Mouse (Mus musculus) v-Abl transformed pro-B cells (cell line): ENCODE data around the gene Mrpl33.

Source experiments
- in situ Hi-C, 2 experiments: fragments of 400-800 bp; cut with MboI; formaldehyde crosslinking; loops; one replicate each; pipeline ENCODE4 v1.15.1; 2025; ENCODE audit not compliant: unreplicated experiment in 2 of 2

Mrpl33 gene

DNA sequence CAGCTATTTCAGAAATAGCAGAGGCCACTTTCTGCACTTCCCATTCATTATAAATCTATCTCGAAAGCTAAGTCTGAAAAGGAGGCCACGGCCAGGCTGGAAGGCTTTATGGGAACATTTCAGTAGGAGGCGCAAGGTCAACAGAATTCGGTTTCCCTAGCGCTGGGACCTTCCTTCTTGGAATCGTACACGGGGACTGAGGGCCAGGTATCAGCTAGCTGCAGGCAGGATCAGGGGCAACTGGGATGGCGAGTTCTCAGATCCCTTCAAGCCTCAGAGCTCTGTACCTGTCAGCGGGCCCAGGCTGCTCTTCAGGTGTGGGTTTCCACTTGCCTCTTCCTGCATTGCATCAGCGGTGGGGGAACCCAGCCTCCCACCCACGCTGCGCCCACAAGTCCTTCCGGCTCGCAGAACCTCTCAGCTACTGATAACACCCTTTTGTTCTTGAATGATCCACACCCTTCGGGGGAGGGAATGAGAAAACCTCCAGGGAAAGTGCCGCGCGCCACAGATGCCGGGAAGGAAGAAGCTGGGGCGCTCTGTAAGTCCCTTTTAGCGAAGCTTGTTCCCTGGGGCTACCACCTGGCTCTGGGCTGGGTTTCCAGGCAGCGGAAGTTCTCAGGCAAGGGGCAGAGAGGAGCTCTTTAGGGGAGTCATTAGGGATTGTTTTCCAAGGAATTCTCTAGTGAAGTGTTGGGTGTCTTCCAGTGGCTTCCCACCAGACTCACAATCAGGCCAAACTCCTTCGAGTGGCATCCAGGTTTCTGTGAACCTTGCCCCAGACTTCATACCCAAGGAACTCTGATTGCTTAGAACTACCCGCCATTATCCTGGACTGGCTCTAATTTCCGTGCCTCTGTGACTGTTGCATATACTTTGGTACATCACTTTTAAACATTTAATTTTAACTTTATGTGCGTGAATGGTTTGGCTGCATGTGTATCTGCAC, at the start of gene Mrpl33:
Mrpl33 (plus strand) TSS at position 455 of the 949 bp plus-strand sequence.
- in situ Hi-C loops: loop anchor here (5.0 to 25.0 kb wide), 4 partner anchors 548 to 1066 kb away; no protein-coding TSS in a partner anchor

DNA sequence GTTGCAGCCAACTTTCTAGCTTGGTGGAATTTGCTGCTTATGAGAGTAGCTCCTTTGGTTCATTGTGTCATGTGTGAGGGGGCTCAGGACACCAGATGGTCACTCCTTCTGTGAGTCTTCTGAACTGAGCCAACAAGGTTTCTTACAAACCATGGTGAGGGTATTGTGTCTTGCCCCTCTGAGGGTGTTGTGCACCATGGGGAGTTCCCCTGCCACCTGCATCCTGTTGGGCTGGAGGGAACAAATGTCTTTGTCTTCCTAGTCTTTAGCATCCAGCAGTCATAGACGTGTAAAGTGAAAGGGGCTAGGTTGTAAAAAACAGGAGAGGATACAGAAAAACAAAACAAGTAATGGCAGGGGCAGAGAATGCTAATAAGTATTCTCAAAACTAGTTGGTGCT, 37.3 kb upstream of the Mrpl33 start:
- in situ Hi-C loops: loop anchor here in 1 of 2 experiments (25.0 kb wide), 1 partner anchor 953 kb away; no protein-coding TSS in a partner anchor

- in situ Hi-C loops: loop anchor here (5.0 to 25.0 kb wide), 5 partner anchors 52 to 952 kb away; no protein-coding TSS in a partner anchor
Observed at GRCm38 (mm10) chr5:31560352-31560751, 36.4 kb upstream of the Mrpl33 start.

- in situ Hi-C loops: loop anchor here (5.0 to 25.0 kb wide), 5 partner anchors 50 to 950 kb away; no protein-coding TSS in a partner anchor
Observed at GRCm38 (mm10) chr5:31562036-31562666, 34.6 kb upstream of the Mrpl33 start.

GRCm38 (mm10) chr5:31563496-31563895, 33.2 kb upstream of the Mrpl33 start:
- in situ Hi-C loops: loop anchor here (5.0 to 25.0 kb wide), 5 partner anchors 49 to 949 kb away; no protein-coding TSS in a partner anchor

DNA sequence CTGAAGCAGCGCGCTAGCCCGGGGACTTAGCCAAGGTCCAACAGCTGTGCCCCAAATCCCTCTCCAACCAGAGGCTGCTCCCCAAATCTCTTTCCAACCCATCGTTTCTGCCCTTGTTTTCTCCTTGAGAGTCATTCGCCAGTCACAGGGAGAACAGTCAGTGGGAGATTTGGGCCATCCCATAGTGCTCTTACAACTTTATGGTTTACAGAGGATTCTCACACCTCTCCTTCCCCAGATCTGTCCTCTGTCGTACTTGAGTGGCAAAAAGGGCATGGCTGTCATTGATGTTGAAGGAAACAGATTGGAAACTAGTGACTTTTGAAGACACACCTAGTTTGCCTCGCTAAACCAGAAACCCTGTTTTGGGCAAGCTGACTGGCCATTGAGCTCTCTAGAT, 32.8 kb upstream of the Mrpl33 start:
- in situ Hi-C loops: loop anchor here (5.0 to 25.0 kb wide), 5 partner anchors 48 to 948 kb away; no protein-coding TSS in a partner anchor

DNA sequence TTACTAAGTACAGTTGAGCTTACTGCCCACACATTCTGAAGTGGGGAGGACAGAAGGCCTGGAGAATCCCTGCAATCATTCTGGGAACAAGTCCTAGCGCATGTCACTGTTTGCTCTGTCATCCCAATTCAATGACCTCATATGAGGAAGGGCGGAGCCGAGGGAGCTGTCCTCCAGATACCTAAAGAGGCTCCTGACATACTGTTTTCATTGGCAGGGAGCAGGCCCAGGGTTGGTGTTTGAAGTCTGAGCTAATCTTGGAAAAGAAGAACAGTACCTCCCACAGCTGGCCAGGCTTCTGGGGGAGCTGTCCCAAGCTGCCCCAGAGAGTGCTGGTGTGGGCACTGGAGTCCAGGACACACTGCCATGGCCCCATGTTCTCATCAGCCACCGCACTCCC, 31.8 kb upstream of the Mrpl33 start:
- in situ Hi-C loops: loop anchor here (5.0 to 25.0 kb wide), 5 partner anchors 47 to 947 kb away; no protein-coding TSS in a partner anchor

DNA sequence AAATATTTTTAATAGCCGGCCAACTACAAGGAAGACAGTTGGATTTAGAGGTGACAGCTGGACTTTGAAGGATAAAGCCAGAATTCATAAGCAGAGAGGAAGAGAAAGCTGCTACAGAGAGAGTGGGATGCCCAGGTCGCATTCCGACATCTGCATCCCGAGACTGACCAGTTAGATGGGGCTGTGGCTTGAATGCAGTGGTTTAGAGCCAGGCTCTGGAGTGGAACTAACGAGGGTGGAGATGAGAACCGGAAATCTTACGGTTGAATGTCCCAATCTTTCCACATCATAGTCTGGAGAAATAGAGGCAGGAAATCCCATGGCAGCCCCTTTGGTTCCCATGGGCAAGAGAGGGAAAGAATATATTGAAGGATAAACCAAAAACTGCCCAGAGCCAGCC, 30.7 kb upstream of the Mrpl33 start:
- in situ Hi-C loops: loop anchor here in 1 of 2 experiments (25.0 kb wide), 1 partner anchor 946 kb away; no protein-coding TSS in a partner anchor

DNA sequence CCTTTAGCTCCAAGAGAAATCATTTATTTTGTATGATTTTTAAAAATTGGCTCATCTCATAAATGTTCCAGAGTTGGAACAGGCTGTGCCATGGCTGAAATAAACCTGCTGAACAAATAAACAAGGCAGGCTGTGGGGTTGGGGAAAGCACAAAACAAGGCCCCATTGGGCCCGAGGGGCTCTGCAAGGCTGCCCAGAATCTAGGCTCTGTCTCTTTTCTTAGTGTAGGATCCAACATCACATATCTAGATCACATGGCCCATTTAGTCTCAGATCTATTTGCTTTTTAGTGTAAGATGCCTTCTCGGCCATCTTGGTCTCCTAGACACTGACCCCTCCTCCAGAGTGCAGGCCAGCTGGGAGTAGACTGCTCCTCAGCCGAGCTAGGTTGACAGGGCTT, 30.3 kb upstream of the Mrpl33 start:
- in situ Hi-C loops: loop anchor here in 1 of 2 experiments (25.0 kb wide), 1 partner anchor 946 kb away; no protein-coding TSS in a partner anchor

GRCm38 (mm10) chr5:31567951-31568657, 28.6 kb upstream of the Mrpl33 start:
- in situ Hi-C loops: loop anchor here in 1 of 2 experiments (25.0 kb wide), 1 partner anchor 944 kb away; no protein-coding TSS in a partner anchor

DNA sequence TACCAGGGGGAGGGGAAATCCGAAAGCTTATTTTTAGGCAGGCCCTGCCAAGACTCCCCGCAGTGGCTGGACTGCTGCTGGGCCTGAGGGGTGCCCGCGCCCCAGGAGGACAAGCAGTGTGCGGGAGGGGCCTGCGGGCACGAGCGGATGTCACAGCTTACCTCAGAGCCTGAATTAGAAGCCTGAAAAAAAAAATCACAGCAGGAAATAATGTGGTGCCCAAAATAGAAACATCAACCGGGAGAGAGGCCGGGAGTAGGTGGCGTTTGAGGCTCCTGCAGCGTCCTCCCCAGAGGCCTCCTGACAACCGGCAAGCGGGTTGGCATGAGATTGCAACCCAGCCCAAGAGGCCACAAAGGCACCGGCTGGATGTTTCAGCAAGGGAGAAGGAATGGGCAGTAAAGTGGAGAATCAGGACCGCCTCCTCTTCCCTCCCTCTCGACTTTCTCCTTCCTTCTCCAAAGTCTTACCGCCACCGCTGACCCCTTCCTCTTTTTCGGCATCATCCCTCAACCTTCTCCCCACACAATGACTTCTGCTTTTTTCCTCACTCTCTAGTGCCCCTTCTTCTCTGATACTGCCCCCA, 25.6 kb upstream of the Mrpl33 start:
- in situ Hi-C loops: loop anchor here in 1 of 2 experiments (25.0 kb wide), 1 partner anchor 941 kb away; no protein-coding TSS in a partner anchor

DNA sequence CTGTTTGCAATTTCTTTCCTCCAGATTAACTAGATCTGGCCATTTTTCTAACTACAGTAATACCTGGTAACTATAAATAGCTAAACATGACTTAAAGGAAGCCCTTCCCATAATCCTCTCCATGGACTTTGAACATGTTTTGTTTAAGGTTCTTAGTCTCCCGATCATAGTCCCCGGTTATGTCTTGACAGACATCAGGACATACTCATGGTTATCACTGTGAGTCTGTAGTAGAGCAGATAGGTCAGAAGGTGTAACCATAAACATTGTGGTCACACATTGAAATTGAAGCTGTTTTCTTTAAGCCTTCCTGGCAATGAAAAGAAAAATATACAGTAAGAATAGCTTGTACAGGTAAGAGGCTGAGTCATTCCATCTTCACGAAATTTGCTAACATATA, 23.0 kb upstream of the Mrpl33 start:
- in situ Hi-C loops: loop anchor here in 1 of 2 experiments (25.0 kb wide), 1 partner anchor 939 kb away; no protein-coding TSS in a partner anchor

DNA sequence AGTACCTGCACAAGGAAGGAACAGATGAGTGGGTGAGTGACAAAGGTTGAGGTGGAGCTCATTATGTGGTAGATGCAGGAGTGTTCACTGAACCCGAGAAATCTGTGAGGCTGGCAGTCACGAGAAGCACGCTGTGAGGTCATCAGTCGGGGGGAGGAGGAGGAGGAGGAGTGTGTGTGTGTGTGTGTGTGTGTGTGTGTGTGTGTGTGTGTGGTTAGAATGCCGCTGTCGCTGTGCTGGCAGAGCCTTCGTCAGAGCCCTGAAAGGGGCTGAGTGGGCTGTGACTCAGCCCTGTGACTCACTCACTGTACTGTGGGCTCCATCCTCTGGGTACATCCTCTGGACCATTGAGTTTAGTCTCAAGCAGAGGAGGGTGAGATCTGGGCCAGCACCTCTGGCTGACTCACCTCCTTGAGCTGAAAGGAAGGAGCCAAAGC, 20.2 kb upstream of the Mrpl33 start:
- in situ Hi-C loops: loop anchor here (25.0 kb wide), 2 partner anchors 936 to 1086 kb away; no protein-coding TSS in a partner anchor

DNA sequence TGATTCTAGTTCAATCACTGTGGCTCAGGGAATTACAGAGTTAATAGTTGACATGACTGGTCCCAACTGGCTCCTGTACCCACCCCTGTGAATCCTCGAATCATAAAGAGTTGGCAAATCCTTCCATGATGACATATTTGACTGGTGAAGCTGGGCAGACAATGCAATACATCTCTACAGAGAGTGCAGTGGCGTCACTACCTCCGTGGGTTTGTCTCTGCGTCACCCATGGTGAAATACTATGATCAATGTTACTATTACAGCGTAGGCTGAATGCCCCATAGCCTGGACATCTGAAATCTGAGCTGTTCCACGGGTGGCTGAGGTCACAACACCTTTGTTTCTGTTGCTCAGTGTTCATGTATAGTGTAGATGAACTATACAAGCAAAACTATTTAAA, 15.5 kb upstream of the Mrpl33 start:
- in situ Hi-C loops: loop anchor here (25.0 kb wide), 2 partner anchors 931 to 1081 kb away; no protein-coding TSS in a partner anchor

DNA sequence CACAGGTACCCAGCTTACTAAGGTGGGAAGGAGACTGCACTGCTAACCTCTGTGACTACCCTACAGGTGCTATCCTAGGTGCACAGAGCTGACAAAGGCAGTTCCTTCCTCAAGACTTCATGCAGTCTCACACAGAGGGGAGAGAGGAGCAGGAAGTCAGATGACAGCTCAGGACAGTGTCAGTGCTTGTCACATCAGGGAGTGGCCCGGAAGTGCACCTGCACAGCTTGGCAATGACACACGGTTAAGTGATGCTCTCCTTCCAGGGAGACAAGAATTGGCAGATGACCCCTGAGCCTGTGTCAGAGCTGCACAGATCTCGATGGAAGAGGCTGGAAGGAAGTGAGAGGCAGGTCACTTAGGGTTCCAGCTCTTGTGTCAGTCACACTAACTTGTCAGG, 14.8 kb upstream of the Mrpl33 start:
- in situ Hi-C loops: loop anchor here (25.0 kb wide), 2 partner anchors 930 to 1080 kb away; no protein-coding TSS in a partner anchor

GRCm38 (mm10) chr5:31583261-31583660, 13.5 kb upstream of the Mrpl33 start:
- in situ Hi-C loops: loop anchor here (25.0 kb wide), 2 partner anchors 929 to 1079 kb away; no protein-coding TSS in a partner anchor

GRCm38 (mm10) chr5:31585526-31585925, 11.2 kb upstream of the Mrpl33 start:
- in situ Hi-C loops: loop anchor here (25.0 kb wide), 2 partner anchors 927 to 1077 kb away; no protein-coding TSS in a partner anchor

DNA sequence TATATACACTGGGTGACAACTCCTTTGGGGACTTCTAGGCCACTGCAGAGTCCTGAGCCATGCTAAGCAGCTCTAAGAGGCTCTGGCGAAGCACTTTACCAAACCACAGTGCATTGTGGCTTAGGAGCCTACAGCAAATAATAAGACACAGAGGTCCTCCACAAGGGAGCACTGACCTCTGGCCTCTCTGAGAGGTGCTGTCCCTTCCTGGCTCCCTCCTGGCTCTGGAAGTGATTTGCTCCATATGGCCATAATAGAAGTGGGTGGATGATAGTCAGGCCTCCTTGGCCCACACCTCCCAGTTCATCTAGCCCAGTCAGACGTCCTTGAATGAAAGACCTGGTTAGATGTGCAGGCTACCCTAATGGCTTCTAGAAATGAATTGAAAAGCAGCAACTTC, 8.7 kb upstream of the Mrpl33 start:
- in situ Hi-C loops: loop anchor here (25.0 kb wide), 2 partner anchors 924 to 1074 kb away; no protein-coding TSS in a partner anchor

- in situ Hi-C loops: loop anchor here (25.0 kb wide), 2 partner anchors 924 to 1074 kb away; no protein-coding TSS in a partner anchor
Observed at GRCm38 (mm10) chr5:31588672-31589071, 8.1 kb upstream of the Mrpl33 start.
